ENCODE assay signal across 8 mouse cellular contexts in genomic region chr2:38355731-38356427, GRCm38 (mm10). TPM values are rescaled to one million over a fixed set of nuclear protein-coding genes. Genes with fewer than 3 reads are reported as not detected.
DNase-seq lines count a peak whose midpoint lies in the region; ATAC-seq and TF ChIP-seq lines count a peak whose summit lies in the region.

No protein-coding gene starts in this region.

- WGBS in lung, embryonic 15.5 days: 2% methylated on average over 19 of the region's 19 CpGs
- 4% methylated on average over 19 of the region's 19 CpGs for WGBS in hindbrain, postnatal 0 days
- under 1% methylated on average over 19 of the region's 19 CpGs for WGBS in neural tube, embryonic 13.5 days

- no peak for ATAC-seq in lung, embryonic 15.5 days (ENCODE audit: borderline replicate concordance, extremely low read depth, low FRiP score, low TSS enrichment)
- ATAC-seq in hindbrain, postnatal 0 days: no peak
- ATAC-seq in neural tube, embryonic 13.5 days (ENCODE audit: low read depth): no peak

- DNase-seq in gastrocnemius, adult 2 months: no peak
- DNase-seq in gastrocnemius, adult 8-10 months (ENCODE audit: low spot score in 2 of 2): no peak
- DNase-seq in lung, postnatal 10 days: no peak
- no peak for DNase-seq in hindbrain, postnatal 0 days (ENCODE audit: low spot score)
- no peak for DNase-seq in frontal cortex, adult 2 months (ENCODE audit: extremely low spot score in 1 of 2, low spot score in 1 of 2)
- no peak for DNase-seq in MN1 (ENCODE audit: low spot score)

- H3K27ac ChIP-seq in gastrocnemius, adult 2 months: no peak overlapping the region
- no peak overlapping the region for H3K27ac ChIP-seq in lung, embryonic 15.5 days
- H3K27ac ChIP-seq in hindbrain, postnatal 0 days: no peak overlapping the region
- H3K27ac ChIP-seq in neural tube, embryonic 13.5 days (replicated peaks): no peak overlapping the region

- no peaks in the 10 kb centered on the region for H3K9me3 ChIP-seq in lung, embryonic 15.5 days
- H3K9me3 ChIP-seq in hindbrain, postnatal 0 days (ENCODE audit: low read length): no peaks in the 10 kb centered on the region
- H3K9me3 ChIP-seq in neural tube, embryonic 13.5 days: no peaks in the 10 kb centered on the region

- intact Hi-C loops in gastrocnemius, adult 2 months (cut with DNase I): no loop called here

- peak overlapping the region; percentile 63 for H3K4me3 ChIP-seq in gastrocnemius, adult 2 months
- no peak overlapping the region for H3K4me3 ChIP-seq in lung, embryonic 15.5 days
- peak overlapping the region; percentile 15; the same call in 1 of the 2 replicates for H3K4me3 ChIP-seq in hindbrain, postnatal 0 days (ENCODE audit: low read length)
- H3K4me3 ChIP-seq in neural tube, embryonic 13.5 days: peak overlapping the region; percentile 19

- H3K4me1 ChIP-seq in lung, embryonic 15.5 days: peaks cover 24% of the 10 kb centered on the region
- H3K4me1 ChIP-seq in hindbrain, postnatal 0 days (ENCODE audit: insufficient read depth, low read length): peaks cover 7% of the 10 kb centered on the region; the same call in 1 of the 2 replicates
- H3K4me1 ChIP-seq in neural tube, embryonic 13.5 days (replicated peaks): peaks cover 43% of the 10 kb centered on the region

- no peaks in the 10 kb centered on the region for H3K36me3 ChIP-seq in lung, embryonic 15.5 days
- H3K36me3 ChIP-seq in hindbrain, postnatal 0 days (ENCODE audit: insufficient read depth, low read length): no peaks in the 10 kb centered on the region
- no peaks in the 10 kb centered on the region for H3K36me3 ChIP-seq in neural tube, embryonic 13.5 days

- no peak for TF ChIP-seq CTCF in gastrocnemius, adult 2 months (IDR thresholded peaks at IDR 0.05)
- TF ChIP-seq CTCF in hindbrain, postnatal 0 days (IDR thresholded peaks at IDR 0.05; ENCODE audit: low read depth): no peak

- no peak overlapping the region for H3K9ac ChIP-seq in lung, embryonic 15.5 days
- no peak overlapping the region for H3K9ac ChIP-seq in hindbrain, postnatal 0 days (replicated peaks; ENCODE audit: low read length)
- H3K9ac ChIP-seq in neural tube, embryonic 13.5 days: no peak overlapping the region

- peaks cover 100% of the 10 kb centered on the region for H3K27me3 ChIP-seq in lung, embryonic 15.5 days
- H3K27me3 ChIP-seq in hindbrain, postnatal 0 days (ENCODE audit: insufficient read depth, low read length): peaks cover 78% of the 10 kb centered on the region
- peaks cover 99% of the 10 kb centered on the region for H3K27me3 ChIP-seq in neural tube, embryonic 13.5 days

- peak overlapping the region; percentile 32; the same call in 1 of the 2 replicates for H3K4me2 ChIP-seq in lung, embryonic 15.5 days
- peak overlapping the region; percentile 35 for H3K4me2 ChIP-seq in hindbrain, postnatal 0 days (ENCODE audit: low read depth, low read length)
- peak overlapping the region; percentile 35 for H3K4me2 ChIP-seq in neural tube, embryonic 13.5 days

RNA-seq across cellular contexts. Expression of gene Lhx2, which starts 16.8 kb away (rescaled TPM):
- total RNA-seq in gastrocnemius, adult 2 months (2021): under 1 TPM; 0.13 to 0.22 TPM
- total RNA-seq in gastrocnemius, adult 8-10 months (2022): under 1 TPM in 3 of 4 experiments, not detected in 1; 0.09 to 0.32 (median 0.15) TPM
- polyA plus RNA-seq in lung, embryonic 15.5 days (2015; fragmentation: Nextera tagmentation; extraction: Ambion mirVana): 0.05 TPM in 1 of 2 replicates, not detected in the other
- 22.2 and 33.2 TPM in 2 replicates for total RNA-seq in hindbrain, postnatal 0 days (2014; rRNA removed)
- polyA plus RNA-seq in hindbrain, postnatal 0 days (2015; fragmentation: Nextera tagmentation; extraction: Ambion mirVana): 4.6 and 7.3 TPM in 2 replicates
- polyA plus RNA-seq in neural tube, embryonic 13.5 days (2015; fragmentation: Nextera tagmentation; extraction: Ambion mirVana): 3.7 and 4.3 TPM in 2 replicates
- 60.4 and 64.0 TPM in 2 replicates for polyA plus RNA-seq in frontal cortex, adult 2 months (2012; rRNA removed)
